Mouse (Mus musculus) Patski (cell line): ENCODE measurements at regions not wholly inside any gene's neighbourhood (a gene's known extent, or its start where the extent isn't known, plus 50 kb on each side); places are given as distances from the start of the nearest gene placed in this dataset.
"Not testable (repeated sequence)": the region's sequence is repeated elsewhere in the genome, so short reads cannot be mapped to it uniquely, and the experiment has no call there.

Source experiments
- ATAC-seq: fragments of 100-300 bp; one replicate; pipeline ENCODE4 v1.8.0; 2021
- CTCF ChIA-PET: fragments of 350-600 bp; sonication (Branson Sonifier 250); formaldehyde crosslinking; loops from one replicate; lab custom pipeline; 2022; ENCODE audit warnings: inconsistent platforms; lab: Charles Lee
- POLR2A ChIA-PET: fragments of 350-600 bp; sonication (Branson Sonifier 250); formaldehyde crosslinking; loops from one replicate; lab custom pipeline; 2022; ENCODE audit warnings: antibody characterized with exemption, inconsistent platforms; lab: Charles Lee
- DNase-seq: peaks from one replicate; pipeline ENCODE4 v3.0.0-alpha.2; 2011; ENCODE audit warnings: low read depth, low spot score
- H3K27me3 ChIP-seq: fragments of 371-371 bp; one replicate; pipeline ENCODE4 v1.5.1; 2021
- CTCF ChIP-seq: fragments of 100-300 bp; IDR thresholded peaks from one replicate; pipeline ENCODE4 v1.5.1; 2021
- in situ Hi-C: fragments of 300-500 bp; cut with MboI; formaldehyde crosslinking; loops from 3 replicates; pipeline ENCODE4 v1.11.1; 2018; ENCODE audit warnings: low pct_unique_long_range_greater_than_20kb, mixed read lengths

DNA sequence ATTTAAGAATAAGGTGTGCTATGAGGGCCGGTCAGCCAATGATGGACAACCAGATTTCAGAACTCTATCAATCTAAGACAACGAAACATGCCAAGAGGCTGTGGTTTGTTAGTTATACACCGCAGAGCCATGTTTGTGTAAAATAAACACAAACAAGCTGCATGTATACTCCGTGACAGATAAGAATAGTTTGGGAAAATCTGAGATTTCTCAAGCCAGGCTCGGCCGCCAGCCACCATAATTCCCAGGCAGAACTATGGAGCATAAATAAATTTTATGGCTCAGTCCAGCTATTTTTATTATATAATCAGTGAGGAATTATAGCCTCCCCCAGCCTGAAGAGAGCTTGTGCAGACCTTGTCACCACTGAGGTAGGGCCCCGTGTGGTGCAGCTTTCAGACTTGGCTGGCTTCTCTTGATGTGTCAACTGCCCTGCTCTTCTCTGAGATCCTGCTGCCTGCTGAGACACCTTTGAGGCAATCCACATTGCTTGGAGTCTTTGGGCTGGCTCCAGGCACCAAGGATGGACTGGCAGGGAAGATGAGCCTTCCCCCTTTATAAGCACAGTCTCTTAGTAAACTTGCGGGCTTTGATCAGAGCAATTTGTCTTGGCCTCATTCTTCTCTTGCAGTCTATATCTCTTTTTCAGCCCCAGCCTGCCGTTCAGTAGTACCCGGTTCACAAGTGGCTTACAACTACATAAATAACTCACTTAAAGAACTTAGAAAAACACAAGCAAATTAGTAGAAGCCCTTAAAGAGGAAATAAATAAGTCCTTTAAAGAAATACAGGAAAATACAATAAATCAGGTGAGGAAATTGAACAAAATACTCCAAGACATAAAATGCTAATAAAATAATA is 1123.0 kb upstream of the Kcnd2 start:
- in situ Hi-C loops, result no loop called here

DNA sequence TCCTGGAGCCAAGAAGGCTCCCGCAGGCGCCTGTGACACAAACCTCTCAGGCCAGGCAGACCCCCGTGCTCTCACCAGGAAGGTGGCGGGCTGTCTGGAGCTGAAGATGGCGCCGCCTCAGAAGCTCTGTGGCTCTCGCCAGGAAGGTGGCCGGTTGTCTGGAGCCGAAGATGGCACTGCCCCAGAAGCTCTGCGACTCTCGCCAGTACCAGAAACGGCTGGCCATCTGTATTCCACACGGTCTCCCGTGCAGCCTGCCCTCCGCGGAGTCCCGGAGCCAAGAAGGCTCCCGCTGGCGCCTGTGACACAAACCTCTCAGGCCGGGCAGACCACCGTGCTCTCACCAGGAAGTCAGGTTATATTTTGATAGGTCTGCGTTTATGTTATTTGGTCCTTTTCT is 1081.3 kb upstream of the Kcnd2 start:
- DNase-seq, ATAC-seq, in situ Hi-C loops, H3K27me3 ChIP-seq, CTCF ChIA-PET, POLR2A ChIA-PET: not testable (repeated sequence)

More for the DNA sequence above, 1123.0 kb upstream of the Kcnd2 start:
- H3K27me3 ChIP-seq, result no peaks in the 10 kb centered on the region
- no peak for TF ChIP-seq CTCF
- DNase-seq (no peak), ATAC-seq (no peak)
- POLR2A ChIA-PET, result no interaction called here
- CTCF ChIA-PET, result no interaction called here

DNA sequence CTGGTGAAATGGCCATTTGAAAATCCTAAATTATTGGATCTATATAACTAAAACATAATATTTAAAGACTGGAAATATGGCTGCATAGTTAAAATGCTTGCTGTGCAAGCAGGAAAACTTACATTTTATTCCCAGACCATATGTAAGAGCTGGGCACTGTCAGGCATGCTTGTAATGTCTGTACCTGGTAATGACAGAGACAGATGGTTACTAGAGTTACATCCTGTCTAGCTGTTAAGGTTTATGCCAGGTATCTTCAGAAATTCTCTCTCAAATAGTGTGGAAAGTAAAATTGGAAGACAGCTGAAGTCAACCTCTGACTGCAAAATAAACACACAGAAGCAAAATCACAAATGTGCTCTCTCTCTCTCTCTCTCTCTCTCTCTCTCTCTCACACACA is 1077.8 kb upstream of the Kcnd2 start:
- no peaks in the 10 kb centered on the region for H3K27me3 ChIP-seq
- TF ChIP-seq CTCF, result no peak
- in situ Hi-C loops, result no loop called here
- no peak for DNase-seq
- CTCF ChIA-PET, result no interaction called here
- POLR2A ChIA-PET, result no interaction called here
- no peak for ATAC-seq
